Mouse (Mus musculus) adrenal gland, adult 2 months (tissue): ENCODE measurements at regions not wholly inside any gene's neighbourhood (a gene's known extent, or its start where the extent isn't known, plus 50 kb on each side); places are given as distances from the start of the nearest gene placed in this dataset.

Source experiments
- DNase-seq: peaks from one replicate; pipeline ENCODE4 v3.0.0; 2021

DNA sequence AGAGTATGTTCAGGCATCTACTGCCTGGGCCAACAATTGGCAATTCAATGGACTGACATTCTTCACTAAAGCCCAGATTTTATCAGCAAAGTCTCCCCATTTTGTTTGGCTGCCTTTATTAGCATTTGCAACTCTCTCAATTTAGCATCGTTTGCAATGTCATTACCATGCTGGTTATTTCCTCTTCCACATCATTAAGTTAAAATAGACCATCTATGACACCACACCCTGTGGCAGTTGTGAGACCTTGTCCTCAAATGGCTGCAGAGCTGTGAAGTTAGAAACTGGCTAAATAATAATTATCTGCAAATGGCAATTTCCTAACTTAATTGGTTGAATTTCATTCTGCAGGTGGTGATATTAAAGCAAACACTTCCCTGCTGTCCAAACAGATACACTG lies 381.8 kb downstream of the H2al1n start:
- no peak for DNase-seq

DNA sequence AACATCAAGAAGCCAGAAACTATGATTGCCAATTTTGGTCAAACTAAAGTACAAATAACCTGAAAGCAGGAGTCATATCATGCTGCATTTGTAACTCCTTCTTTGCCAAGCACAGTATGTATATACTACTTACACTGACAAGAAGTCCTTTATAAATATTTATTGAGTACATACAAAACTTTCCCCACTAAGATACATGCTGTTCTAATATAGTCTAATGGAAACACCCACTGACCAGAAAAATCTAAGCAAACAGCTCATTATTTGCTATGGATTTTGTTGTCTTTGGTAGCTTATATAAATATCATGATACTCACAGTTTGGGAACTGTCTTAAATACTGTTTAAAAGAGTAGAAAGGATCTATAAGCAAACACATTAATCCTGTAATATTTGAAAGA lies 385.9 kb downstream of the H2al1n start:
- no peak for DNase-seq

DNA sequence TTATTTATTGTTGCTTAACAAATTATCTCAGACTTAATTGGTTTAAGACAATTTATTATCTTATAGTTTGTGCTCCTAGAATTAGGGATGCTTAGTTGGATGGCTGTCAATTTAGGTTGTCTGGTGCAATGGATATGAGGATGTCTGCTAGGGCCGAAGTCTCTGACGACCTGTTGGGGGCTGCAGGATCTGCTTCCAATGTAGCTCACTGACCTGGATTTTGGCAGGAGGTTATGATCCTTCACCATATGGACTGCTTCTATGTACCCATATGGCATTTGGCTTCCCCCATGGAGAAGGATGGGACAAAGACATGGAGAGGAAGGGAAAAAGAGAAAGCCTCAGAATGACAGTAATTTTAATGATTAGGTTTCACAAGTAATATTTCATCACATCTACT lies 391.0 kb downstream of the H2al1n start:
- no peak for DNase-seq

DNA sequence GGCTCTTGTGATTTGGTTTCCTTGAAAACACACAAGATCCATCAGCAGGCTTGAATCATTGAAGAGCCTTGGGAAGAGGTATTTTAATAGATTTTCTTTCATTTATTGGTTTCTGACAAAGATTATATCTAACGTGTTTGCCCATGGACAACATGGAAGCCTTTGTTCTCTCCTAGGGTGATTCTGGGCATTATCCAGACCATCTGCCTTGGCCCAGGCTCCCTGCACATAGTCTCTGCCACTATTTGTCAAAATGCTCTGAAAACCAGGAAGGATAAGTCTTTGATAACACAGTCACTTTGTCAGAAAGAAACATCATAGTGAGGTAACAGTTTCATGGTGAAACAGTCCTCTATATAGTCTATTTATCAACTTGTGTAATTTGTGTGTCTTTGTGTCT lies 398.2 kb downstream of the H2al1n start:
- DNase-seq: no peak

DNA sequence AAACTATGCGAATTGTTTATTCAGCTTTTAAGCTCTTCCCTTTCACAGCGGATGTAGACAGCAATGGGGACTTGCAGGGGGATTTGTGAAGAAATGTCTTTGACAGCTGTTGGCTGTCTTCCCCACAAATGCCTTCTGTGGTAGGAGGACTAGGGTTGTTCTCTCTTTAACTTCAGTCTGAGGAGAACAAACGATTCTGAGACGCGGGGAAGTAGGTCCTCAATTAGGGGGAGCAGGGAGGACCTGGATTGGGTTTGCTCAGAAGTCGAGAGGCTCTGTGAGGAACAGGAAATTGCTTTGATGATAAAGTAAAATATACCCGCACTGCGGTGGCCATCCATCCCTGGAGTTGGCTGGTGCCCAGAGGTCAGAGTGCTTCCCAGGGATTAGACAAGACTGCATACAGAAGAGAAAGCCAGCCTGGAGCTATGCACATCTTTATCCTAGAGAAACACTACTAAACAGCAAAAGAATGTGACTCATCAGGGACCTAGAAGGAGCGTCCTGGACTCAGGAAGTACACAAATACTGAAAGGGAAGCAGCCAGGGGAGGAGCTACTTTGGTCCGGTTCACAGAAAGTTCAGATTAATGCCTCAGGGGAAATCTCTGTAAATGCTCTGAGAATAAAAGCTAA lies 417.4 kb downstream of the H2al1n start:
- DNase-seq: peak; percentile 47

DNA sequence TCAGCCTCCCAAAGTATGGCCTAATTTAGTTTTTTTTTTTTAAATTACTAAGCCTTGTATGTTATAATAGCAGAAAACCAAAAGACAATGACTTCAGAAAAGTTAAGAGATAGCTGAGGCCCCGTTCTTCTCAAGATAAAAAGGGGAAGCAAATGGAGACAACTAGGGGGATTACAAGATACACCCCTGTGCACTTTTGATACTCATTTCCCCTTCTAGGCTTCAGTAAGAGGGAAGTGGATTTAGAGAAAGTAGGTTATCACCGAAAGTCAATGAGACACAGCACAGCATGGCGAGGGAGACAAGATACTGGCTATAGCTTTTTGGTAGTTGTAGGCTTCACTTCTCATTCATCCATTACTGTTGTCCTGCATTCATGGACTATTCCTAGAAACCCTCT lies 428.4 kb downstream of the H2al1n start:
- DNase-seq: no peak

DNA sequence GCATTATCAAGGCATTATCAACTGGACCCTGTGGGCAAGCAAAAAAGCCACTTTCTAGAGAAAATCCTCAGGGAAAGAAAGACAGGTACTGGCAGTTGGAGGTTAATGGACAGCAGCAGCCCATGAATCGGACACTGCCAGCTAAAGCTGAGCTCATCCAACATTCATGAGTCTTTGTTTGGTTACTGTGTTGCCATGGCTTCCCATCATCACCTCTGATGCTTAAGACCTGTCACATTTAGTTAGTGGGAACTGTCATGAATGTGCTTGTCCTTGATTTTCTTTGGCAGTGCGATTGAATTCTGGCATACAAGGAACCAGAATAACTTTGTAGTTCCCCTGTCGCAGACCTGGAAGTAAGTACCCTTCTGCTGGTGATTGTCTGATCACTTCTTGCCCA lies 453.9 kb downstream of the H2al1n start:
- DNase-seq: no peak

DNA sequence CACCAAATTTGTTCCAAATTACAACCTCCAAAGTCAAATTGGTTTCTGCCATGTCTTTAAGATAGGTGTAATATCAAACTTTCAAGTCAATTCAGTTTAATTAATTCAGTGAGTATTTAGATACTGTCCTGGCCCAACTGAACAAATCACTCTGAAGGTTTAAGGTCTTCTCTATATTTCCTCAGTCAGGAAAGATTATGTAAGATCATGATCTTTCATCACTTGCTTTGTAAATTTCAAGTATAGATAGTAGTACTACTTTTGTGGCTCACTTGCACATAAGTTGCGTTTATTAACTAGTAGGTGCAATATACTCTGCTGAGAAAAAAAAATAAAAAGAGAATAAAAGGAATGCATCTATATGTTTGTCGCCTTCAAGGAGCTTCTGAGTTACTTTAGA lies 485.4 kb downstream of the H2al1n start:
- no peak for DNase-seq

DNA sequence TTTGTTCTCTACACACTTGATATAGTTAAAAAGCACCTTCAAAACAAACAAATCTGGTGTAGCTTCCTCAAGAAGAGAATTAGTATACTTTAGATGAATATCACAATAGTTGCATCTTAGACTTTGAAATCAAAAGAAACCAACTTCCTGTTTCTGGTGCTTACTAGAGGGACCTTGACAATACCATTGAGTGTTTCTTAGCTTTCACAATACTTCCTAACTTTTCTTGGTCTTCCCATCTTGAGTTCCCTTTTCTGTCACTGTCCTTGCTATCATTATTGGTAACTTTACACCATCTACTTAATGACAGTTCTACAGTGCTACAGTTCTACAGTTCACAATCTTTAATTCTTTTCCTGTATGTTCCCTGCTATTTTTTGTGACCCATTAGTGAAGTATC lies 528.1 kb downstream of the H2al1n start:
- DNase-seq: no peak
